Mouse (Mus musculus) A20 (cell line): ENCODE measurements around the gene Tmem179b.
"Not testable (repeated sequence)": the region's sequence is repeated elsewhere in the genome, so short reads cannot be mapped to it uniquely, and the experiment has no call there.

ENCODE experiments used
- DNase-seq: peaks from one replicate; pipeline ENCODE4 v3.0.0-alpha.2; 2011; ENCODE audit warnings: low read depth, low spot score

Gene Tmem179b

DNA sequence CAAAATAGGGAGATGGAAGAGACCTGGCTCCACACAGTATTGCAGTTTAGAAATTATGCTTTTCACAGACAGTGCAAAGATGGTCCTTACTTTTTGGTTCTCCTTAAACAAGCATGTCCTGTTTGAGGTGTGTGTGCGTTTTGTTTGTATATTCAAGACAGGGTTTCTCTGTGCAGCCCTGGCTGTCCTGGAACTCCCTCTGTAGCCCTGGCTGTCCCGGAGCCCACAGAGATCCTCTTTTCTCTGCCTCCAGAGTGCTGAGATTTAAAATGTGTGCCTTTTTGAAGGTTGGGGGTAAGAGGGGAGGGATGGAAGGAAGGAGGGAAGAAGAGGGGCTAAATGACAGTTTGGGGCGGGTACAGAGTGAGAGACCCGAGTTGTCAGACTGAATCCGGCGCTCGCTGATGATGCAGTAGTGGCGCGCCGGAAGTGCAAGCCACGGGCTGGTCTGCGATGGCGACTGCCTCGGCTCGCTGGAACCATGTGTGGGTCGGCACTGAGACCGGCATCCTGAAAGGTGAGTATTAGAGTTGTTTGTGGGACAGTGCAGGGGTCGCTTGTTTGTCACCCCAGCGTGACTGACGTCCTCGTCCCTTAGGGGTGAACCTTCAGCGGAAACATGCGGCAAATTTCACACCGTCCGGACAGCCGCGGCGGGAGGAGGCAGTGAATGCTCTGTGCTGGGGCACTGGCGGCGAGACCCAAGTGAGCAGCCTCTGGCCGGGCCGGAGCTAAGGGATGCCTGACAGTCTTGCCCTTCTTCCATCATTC lies 38.7 kb downstream of the Tmem179b start, which contains the start of gene Wdr74:
Wdr74 (plus strand) TSS at position 439 of the 771 bp plus-strand sequence.
- DNase-seq, result peak; percentile 95

DNA sequence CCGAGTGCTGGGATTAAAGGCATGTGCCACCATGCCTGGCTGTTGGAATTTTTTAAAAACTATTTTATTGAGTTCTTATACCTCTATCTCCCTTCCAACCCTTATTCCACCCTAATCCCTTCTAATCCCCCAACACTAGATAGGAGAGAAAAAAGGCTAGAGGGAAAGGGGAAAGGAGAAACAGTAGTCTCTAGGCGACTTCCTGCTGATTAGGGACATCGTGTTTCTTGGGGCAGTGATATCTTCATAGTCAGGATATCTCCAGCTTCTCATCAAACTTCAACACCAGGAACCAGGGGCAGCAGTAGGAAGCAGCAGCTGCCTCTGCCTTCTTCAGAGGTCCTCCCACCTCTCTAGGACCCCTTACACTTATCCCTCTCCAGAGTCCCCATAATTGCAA lies 39.9 kb downstream of the Tmem179b start:
- no peak for DNase-seq

DNA sequence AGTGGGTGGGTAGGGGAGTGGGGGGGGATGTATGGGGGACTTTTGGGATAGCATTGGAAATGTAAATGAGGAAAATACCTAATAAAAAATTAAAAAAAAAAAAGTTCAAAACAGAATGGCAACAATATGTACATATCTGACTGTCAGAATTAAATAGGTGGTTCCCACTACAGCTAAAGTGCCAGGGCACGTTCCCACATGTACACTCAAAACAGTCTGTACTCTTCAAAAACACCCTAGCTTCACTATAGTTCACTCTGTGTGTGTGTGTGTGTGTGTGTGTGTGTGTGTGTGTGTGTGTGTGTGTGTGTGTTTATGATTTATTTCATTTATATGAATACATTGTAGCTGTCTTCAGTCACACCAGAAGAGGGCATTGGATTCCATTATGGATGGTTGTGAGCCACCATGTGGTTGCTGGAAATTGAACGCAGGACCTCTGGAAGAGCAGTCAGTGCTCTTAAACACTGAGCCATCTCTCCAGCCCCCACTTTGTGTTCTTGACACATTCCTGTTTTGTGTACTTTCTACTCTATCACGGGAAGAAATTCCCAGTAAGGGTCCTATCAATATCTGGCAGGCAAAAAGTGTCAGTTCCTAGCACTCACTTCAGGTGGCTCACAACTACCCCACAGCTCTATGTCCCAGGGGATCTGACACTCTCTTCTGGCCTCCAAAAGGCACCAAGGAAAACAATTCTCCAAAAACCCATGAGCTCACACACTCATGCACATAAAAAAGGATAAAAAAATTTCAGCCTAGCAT lies 45.8 kb downstream of the Tmem179b start:
- DNase-seq, result not testable (repeated sequence)

DNA sequence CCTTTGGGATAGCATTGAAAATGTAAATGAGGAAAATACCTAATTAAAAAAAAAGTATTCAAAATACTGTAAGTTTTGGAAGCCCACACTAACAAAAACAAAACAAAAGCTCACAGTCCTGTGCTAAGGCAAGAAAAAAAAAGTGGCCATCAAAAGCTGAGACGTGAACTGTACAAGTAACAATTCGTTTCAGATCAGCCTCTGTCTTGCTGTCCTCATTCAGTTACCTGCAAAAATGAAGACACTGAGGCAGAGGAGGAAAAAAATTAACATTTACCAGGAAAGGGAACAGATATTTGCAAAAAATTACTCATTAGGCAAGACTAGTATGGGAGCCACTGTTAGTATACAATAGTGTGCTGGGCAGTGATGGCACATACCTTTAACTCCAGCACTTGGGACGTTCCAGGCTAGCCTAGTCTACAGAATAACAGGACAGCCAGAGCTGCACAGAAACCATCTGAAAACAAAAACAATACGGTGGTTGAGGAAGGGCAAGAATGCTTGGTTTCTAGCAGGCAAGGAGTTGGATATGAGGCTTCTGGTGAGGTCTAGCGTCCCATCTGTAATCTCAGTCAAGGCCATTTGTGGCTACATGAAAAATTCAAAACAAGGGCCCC lies 46.7 kb downstream of the Tmem179b start:
- DNase-seq, result peak; percentile 64

DNA sequence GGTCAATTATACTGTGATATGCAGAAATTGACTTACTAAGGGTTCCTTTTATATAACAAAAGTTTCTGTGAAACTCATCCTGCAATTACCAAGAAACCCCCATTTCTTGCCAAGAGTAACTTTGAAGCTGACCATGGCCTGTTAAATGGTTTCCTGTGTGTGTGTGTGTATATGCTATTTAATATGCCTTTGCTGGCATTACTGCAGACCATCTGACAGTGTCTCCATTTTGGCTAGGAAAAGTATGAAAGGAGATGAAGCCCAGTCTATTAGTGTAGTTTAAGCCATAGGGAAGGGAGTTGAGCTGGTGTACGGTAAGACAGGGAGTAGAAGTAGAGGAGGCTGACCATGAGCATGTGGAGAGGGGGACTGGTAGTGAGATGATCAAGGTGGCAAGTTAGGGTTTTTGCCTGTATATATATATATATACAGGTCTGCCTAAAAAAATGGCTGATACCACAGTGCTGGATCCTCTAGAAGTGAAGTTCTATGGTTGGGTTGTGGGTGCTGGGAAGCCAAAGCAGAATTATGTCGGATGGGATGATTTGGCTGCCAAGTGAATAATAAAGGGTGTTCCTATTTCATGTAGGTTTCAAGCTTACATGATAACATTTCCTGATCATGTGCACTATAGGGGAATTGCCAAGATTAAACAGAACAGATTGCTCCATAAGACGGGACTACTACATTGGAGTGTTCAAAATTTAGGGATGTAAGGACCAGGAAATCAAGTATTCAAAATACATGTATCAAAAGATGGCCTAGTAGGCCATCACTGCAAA lies 47.5 kb downstream of the Tmem179b start:
- DNase-seq, result no peak

DNA sequence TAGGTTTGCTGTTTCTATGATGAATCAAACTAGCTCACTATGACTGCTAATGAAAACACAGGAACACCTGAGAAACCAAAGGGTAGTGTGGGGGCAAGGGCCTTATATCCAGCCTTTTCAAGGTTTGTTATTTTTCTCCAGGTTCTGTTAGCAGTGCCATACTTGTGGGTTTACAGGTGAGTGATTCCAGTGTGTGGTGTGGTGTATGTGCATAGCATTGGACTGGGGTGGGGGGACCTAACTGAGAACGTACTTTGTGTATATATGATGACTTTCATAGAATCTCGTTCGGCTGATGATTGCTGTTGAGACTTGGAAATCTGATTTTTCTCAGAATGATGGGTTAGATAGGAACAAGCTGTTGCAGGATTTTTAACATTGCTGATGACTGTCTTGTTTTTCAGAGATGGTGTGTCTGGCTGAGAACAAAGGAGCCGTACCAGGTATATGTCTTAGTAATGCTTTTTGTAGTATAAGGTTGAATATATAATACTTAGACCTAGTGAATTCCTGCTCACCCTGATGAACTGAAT lies 49.1 kb downstream of the Tmem179b start:
- DNase-seq, result no peak

DNA sequence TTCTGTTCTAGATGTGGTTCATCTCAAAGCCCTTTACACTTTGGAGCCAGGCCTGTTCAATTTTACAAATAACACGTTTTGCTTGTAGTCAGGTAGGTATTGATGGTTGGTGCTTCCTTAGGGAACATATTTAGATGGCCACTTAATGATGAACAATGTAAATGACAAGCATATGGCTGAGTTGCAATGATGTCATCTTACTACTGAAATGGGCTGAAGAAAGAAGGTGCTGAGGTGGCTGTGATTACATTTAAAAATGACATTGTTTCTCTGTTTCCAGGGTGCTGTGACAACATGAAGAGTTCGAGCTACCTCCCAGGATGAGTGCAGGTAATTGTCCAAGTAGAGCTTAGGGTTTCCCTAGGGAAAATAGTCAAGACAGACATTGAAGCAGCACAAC lies 49.9 kb downstream of the Tmem179b start:
- DNase-seq, result no peak

DNA sequence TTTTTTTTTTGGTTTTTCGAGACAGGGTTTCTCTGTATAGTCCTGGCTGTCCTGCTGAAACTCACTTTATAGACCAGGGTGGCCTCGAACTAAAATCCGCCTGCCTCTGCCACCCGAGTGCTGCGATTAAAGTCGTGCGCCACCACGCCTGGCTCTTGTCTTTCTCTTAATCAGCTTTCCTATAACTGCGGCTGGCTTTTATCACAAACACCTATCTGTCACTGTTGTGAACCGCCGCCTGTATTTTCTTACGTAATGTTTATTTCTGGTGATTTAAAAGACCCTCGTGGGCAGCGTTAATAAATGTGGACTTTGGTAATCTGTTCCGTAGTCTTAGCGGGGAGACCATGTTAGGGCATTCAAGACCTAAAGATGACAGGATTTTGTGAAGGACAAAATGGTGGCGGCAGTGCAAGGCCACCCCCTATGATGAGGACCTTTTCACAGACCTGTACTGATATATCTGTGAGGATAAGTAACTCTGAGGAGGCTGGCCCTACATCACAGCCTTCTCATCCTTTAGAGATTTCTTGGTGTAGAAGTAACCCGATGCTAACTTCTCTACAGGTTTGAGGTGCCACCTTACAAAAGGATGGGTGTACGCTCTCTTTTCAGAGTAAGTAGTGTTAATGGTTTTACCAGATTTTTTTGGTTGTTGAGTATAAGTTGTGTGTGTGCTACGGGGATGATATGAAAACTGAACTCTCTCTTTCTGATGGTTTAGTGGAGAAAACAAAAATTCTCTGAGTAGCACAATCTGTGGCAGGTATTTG lies 50.5 kb downstream of the Tmem179b start:
- no peak for DNase-seq

DNA sequence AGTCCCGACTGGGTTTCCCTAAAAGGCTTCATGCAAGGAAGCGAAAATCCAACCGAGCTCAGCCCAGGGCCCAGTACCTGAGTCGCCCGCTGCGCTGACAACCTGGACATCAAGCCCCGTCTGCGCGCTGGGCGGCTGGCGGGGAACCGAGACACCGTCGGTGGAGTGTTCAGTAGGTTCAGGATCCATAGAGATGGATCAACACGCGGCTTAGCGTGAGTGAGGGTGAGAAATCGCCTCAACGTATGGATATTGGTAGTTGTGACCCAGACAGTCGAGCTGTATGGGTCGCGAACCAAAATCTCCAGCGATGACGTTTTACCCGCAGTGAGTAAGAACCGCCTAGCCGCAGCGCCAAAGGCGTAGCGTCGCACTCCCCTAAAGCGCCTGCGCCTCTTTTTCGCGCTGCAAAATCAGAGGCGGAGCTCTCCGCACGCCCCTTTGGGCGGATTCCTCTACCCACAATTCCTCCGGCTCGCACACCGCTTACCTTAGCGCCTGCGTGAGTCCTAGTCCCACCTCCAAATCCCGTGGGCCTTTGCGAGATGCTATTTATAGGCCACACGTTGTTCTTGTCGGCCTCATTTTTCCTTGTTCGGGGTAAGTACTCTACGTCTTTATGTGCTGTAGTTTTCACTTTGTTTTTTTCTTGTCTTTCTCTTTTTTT lies 51.2 kb downstream of the Tmem179b start, which contains the start of gene Slc3a2:
Slc3a2 (minus strand) TSS at position 463 of the 667 bp plus-strand sequence.
- DNase-seq, result peak; percentile 98

DNA sequence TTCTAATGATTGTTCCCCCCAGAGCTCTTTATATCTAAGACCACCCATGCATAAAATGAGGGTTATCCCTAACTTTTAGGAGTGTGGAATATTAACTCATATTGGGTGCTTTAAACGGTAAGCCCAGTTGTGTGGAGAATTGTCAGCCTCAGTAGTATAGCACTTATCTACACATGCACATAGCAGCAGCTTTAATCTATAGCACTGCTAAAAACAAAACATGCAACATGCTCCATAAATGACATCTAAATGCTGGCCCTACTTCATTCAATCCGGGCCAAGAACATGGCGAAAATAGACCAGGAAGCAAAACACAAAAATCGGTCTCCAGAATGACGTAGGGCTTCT lies 51.7 kb downstream of the Tmem179b start:
- no peak for DNase-seq
